Mouse (Mus musculus): Measurements from ENCODE around the gene Tuba1c.

The Tuba1c gene

DNA sequence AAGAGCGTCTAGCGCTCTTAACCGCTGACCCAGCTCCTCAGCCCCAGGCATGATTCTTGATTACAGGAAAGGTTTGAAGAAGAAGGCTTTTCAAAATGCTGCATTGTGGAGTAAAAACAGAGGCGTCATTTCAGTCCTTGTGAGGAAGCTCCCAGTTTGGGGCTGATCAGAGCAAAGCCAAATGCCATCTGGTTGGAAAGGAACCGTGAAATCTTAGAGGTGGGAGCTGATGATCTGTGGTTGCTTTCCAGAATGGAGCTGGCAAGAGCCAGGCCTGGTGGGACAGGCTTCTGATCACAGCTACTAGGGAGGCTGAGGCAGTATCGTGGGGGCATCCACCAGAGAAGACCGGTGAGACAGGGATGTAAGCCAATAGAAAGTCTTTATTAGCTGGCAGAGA is 32.9 kb upstream of the Tuba1c start:
- DNase-seq = no peak

DNA sequence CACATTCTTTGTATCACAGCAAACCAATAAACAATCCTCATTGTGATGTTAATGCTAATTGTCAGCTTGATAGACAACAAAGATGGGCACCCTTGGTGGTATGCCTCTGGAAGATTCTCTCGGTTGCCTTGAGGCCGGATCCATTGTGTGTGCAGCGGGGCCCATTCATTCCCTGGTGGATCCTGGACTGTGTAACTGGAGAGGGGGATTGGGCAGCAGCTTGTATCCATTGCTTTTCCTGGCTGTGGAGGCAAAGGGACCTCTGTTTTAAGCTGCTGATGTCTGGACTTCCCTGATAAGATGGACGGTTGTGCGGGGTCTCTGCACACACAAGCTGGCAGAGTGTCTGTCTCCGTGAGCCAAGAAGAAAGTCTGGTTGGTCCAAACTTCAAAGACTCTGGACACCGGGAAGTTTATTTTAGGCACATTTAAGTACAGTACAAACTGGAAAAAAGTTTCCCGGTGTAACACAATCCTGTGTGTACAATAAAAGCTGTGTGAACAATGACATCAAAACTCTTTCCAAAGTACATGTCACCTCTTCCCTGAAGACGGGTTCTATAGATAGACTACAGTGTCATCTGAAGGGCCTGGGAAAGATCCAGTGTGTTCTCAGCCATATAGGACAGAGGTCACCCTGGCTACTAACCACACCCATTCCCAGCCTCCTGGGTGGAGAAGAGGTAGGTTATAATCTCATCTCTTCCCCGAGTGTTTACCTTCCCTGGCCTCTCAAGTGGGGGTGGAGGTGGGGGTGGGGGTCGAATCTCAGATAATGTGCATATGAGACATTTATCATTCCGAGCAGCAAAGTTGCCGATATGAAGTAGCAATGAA is 31.5 kb upstream of the Tuba1c start:
- DNase-seq = no peak

- DNase-seq = no peak
These were observed 30.9 kb upstream of the Tuba1c start for GRCm38 (mm10) chr15:98998775-98999157.

GRCm38 (mm10) chr15:99000535-99001283 is 29.0 kb upstream of the Tuba1c start:
- peak; percentile 77 for DNase-seq

- DNase-seq = peak; percentile 67
These were observed 28.2 kb upstream of the Tuba1c start for GRCm38 (mm10) chr15:99001451-99001931.

GRCm38 (mm10) chr15:99003600-99003999 is 26.1 kb upstream of the Tuba1c start:
- DNase-seq = no peak

GRCm38 (mm10) chr15:99008801-99009241 is 20.9 kb upstream of the Tuba1c start:
- DNase-seq = no peak

DNA sequence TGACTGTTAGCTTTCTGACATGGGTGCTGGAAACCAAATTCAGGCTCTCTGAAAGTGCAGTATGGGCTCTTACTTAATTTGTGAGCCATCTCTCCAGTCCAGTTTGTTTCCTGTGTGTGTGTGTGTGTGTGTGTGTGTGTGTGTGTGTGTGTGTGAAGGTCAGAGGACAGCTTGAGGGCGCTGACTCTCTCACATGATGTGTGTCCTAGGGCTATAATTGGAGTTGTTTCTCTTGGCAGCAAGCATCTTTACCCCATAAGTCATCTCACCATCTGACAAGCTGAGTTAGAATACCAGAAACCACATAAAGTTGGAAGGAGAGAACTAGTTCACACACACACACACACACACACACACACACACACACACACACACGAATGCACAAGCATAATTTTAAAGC is 18.8 kb upstream of the Tuba1c start:
- peak; percentile 73 for DNase-seq

- DNase-seq = no peak
These were observed 17.7 kb upstream of the Tuba1c start for GRCm38 (mm10) chr15:99011946-99012345.

DNA sequence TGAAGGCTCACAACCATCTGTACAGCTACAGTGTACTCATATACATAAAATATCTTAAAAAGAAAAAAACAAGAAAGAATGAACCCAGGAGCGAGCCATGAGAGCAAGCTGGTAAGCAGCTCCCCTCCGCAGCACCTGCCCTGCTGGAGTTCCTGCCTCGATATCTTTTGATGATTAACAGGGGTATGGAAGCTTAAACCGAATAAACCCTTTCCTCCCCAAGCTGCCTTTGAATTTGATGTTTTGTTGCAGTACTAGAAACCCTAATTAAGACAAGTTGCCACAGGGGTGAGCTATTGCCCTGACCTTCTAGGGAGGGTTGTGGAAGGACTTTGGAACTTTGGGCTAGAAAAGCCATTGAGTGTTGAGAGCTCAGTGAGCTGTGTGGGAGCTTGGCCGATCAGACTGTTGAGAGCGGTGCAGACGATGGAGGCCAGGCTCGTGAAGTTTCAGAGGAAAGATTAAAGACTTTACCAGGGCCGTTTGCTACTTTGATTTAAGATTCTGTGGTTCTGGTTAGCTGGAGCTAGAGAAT is 15.1 kb upstream of the Tuba1c start:
- DNase-seq = peak; percentile 52

DNA sequence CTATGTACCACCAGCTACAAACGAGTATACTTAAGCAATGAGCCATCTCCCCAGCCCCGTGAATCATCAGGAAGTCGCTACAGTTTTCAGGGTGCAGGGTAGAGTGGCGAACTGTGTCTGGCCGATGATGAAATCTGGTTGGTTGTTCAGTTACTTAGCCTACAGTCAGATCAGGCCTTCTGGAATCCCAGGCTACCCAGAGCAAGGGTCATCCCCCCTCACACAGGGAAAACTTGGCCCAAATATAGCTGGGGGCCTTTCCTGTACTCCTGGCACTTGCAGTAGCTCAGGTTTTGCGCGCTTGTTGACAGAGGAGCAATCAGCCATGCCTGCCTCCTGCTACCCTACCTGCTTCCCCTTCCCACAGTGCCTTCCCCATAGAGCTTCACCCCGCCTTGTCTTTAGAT is 12.3 kb upstream of the Tuba1c start:
- peak; percentile 71 for DNase-seq

- peak; percentile 68 for DNase-seq
These were observed 11.7 kb upstream of the Tuba1c start for GRCm38 (mm10) chr15:99017986-99018385.

GRCm38 (mm10) chr15:99018630-99019029 is 11.1 kb upstream of the Tuba1c start:
- no peak for DNase-seq

- DNase-seq = no peak
These were observed 10.3 kb upstream of the Tuba1c start for GRCm38 (mm10) chr15:99019436-99019835.

DNA sequence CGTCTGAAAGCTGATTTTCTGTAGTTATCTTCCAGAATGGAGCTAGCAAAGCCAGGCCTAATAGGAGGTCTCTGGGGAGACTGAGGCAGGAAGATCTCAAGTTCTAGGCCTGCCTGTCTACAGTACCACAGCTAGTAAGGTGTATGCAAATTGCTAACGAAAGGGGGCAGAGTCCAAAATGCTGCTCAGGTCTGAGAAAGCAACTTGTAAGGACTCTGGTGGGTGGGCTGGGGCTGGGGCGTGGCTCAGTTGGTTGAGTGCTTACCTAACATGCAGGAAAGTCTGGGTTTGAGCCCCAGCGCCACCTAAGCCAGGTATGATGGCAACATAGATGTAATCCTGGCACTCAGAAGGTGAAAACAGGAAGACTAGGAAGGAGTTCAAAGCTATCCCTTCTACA is 9.5 kb upstream of the Tuba1c start:
- no peak for DNase-seq

GRCm38 (mm10) chr15:99021255-99021654 is 8.4 kb upstream of the Tuba1c start:
- no peak for DNase-seq

- DNase-seq = peak; percentile 83
These were observed 4.9 kb upstream of the Tuba1c start for GRCm38 (mm10) chr15:99024668-99025314.

GRCm38 (mm10) chr15:99025414-99025813 is 4.3 kb upstream of the Tuba1c start:
- DNase-seq = no peak

- peak; percentile 45 for DNase-seq
These were observed 3.4 kb upstream of the Tuba1c start for GRCm38 (mm10) chr15:99026259-99026658.

DNA sequence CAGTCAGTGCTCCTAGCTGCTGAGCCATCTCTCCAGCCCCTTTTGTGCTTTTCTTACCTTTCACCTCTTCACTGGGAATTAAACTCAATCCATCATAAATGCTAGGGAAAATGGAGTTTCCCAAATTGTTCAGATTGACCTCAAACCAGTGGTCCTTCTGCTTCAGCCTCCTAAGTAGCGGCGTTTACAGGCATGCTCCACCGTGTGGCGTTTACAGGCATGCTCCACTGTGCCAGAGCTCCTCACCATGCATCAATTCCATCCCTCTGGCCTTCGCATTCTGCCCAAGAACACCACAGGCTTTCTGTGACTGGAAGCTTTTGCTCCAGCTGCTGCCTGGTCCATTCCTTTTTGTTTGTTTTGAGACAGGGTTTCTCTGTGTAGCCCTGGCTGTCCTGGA is 2.6 kb upstream of the Tuba1c start:
- DNase-seq = no peak

DNA sequence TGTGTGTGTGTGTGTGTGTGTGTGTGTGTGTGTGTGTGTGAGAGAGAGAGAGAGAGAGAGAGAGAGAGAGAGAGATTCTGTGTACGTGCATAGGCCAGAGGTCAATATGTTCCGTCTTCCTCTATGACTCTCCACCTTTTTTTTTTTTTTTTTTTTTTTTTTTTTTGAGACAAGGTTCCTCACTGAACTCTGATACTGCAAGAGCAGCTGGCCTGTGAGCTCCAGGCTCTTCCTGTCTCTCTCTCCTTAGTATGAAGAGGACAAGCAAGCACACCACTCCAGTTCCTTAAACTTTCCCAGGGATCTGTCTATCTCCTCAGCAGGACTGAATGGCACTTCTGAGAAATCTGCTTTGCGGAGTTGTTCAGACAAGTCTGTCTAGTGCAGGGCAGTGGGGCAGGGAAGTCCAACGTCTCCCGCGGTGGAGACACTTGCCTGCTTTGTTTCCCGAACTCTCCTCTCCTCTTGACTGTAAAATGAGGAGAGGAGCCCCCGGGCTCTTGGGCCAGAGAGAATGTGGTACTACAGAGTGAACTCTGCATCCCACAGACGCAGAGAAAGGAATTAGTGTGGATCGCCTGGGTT is 725 bp upstream of the Tuba1c start:
- DNase-seq = no peak

GRCm38 (mm10) chr15:99030585-99031387 is 1.1 kb downstream of the Tuba1c start:
- peak; percentile 71 for DNase-seq

Data from kidney, postnatal 14 days (tissue).